Mouse (Mus musculus) MEL (cell line): ENCODE results near the gene Blm. TPM values are rescaled to one million over a fixed set of nuclear protein-coding genes. Genes with fewer than 3 reads are reported as not detected.

Source experiments
- DNase-seq: peaks from one replicate; pipeline ENCODE4 v3.0.0; 2011; ENCODE audit warnings: low read depth, low spot score
- H3K27ac ChIP-seq: 2 replicates; pipeline ENCODE4 v1.5.1; 2012; ENCODE audit warnings: low read depth, mild to moderate bottlenecking, control low read depth, low read length, moderate library complexity; ENCODE audit not compliant: control insufficient read depth
- H3K27me3 ChIP-seq, 2 experiments: fragments of 150-350 bp in 1 of 2; sonication (generic) in 1 of 2; 2 replicates each; pipeline ENCODE4 v1.6.1; 2012; ENCODE audit warnings: low read length in 2 of 2, mild to moderate bottlenecking in 2 of 2, improper control_type of control experiment in 1 of 2, moderate library complexity in 1 of 2; ENCODE audit not compliant: insufficient read depth in 2 of 2, control insufficient read depth in 1 of 2
- H3K36me3 ChIP-seq, 2 experiments: 2 replicates each; pipeline ENCODE4 v1.6.1; 2012 to 2014; ENCODE audit warnings: low read length in 2 of 2, improper control_type of control experiment in 1 of 2, inconsistent platforms in 1 of 2, mild to moderate bottlenecking in 1 of 2; ENCODE audit not compliant: insufficient read depth in 2 of 2, control insufficient read depth in 1 of 2
- H3K4me1 ChIP-seq, 2 experiments: fragments of 150-350 bp in 1 of 2; sonication (generic) in 1 of 2; 2 replicates each; pipeline ENCODE4 v1.6.1; 2012; ENCODE audit warnings: low read length in 2 of 2, improper control_type of control experiment in 1 of 2, mild to moderate bottlenecking in 1 of 2; ENCODE audit not compliant: insufficient read depth in 2 of 2, control insufficient read depth in 1 of 2
- H3K4me3 ChIP-seq, 2 experiments: fragments of 150-350 bp in 1 of 2; sonication (generic) in 1 of 2; 2 replicates each; pipeline ENCODE4 v1.5.1; 2012; ENCODE audit warnings: low read depth in 2 of 2, low read length in 2 of 2, mild to moderate bottlenecking in 2 of 2, moderate library complexity in 2 of 2, control low read depth in 1 of 2, improper control_type of control experiment in 1 of 2; ENCODE audit not compliant: control insufficient read depth in 1 of 2, insufficient read depth in 1 of 2
- H3K79me2 ChIP-seq: 2 replicates; pipeline ENCODE4 v1.6.1; 2012; ENCODE audit warnings: mild to moderate bottlenecking, low read length, moderate library complexity; ENCODE audit not compliant: control insufficient read depth, poor library complexity, insufficient read depth
- H3K9ac ChIP-seq: 2 replicates; pipeline ENCODE4 v1.6.1; 2012; ENCODE audit warnings: low read depth, mild to moderate bottlenecking, control low read depth, low read length, moderate library complexity; ENCODE audit not compliant: control insufficient read depth, poor library complexity, severe bottlenecking
- H3K9me3 ChIP-seq: fragments of 150-350 bp; sonication (generic); replicated peaks from 2 replicates; pipeline ENCODE4 v1.6.1; 2012; ENCODE audit warnings: mild to moderate bottlenecking, low read length, improper control_type of control experiment, moderate library complexity; ENCODE audit not compliant: insufficient read depth
- BHLHE40 ChIP-seq: IDR thresholded peaks from 2 replicates; pipeline ENCODE4 v1.6.1; 2012; ENCODE audit warnings: low read depth, mild to moderate bottlenecking, inconsistent platforms, low read length, improper control_type of control experiment, borderline replicate concordance
- CHD1 ChIP-seq: IDR thresholded peaks from 2 replicates; pipeline ENCODE4 v1.6.1; 2012; ENCODE audit warnings: low read depth, mild to moderate bottlenecking, inconsistent platforms, low read length, improper control_type of control experiment
- CHD2 ChIP-seq: IDR thresholded peaks from 2 replicates; pipeline ENCODE4 v1.6.1; 2011; ENCODE audit warnings: low read length, improper control_type of control experiment
- CTCF ChIP-seq, 3 experiments: IDR thresholded peaks in 2 of 3; conservative IDR thresholded peaks in 1 of 3; 2 replicates each; pipeline ENCODE4 v1.5.1; 2011 to 2012; ENCODE audit warnings: low read length in 3 of 3, low read depth in 2 of 3, mild to moderate bottlenecking in 2 of 3, improper control_type of control experiment in 1 of 3, inconsistent platforms in 1 of 3, mixed read lengths in 1 of 3, moderate library complexity in 1 of 3; ENCODE audit not compliant: control insufficient read depth in 1 of 3, insufficient read depth in 1 of 3, poor library complexity in 1 of 3, severe bottlenecking in 1 of 3
- ELF1 ChIP-seq: IDR thresholded peaks from 2 replicates; pipeline ENCODE4 v1.6.1; 2014; ENCODE audit warnings: low read depth, mild to moderate bottlenecking, inconsistent platforms, low read length, improper control_type of control experiment, moderate library complexity
- EP300 ChIP-seq, 2 experiments: IDR thresholded peaks; 2 replicates each; pipeline ENCODE4 v1.6.1; 2011; ENCODE audit warnings: improper control_type of control experiment in 2 of 2, low read length in 2 of 2, low read depth in 1 of 2, mild to moderate bottlenecking in 1 of 2
- ETS1 ChIP-seq: IDR thresholded peaks from 2 replicates; pipeline ENCODE4 v1.6.1; 2012; ENCODE audit warnings: low read depth, mild to moderate bottlenecking, inconsistent platforms, low read length, improper control_type of control experiment, moderate library complexity
- GATA1 ChIP-seq: IDR thresholded peaks from 2 replicates; pipeline ENCODE4 v1.6.1; 2011; ENCODE audit warnings: low read depth, low read length, improper control_type of control experiment
- JUND ChIP-seq: IDR thresholded peaks from 2 replicates; pipeline ENCODE4 v1.6.1; 2011; ENCODE audit warnings: low read depth, mild to moderate bottlenecking, improper control_type of control experiment, low read length
- KAT2A ChIP-seq: conservative IDR thresholded peaks from 2 replicates; pipeline ENCODE4 v1.6.1; 2012; ENCODE audit warnings: low read depth, low read length, improper control_type of control experiment, inconsistent platforms
- MAZ ChIP-seq: IDR thresholded peaks from 2 replicates; pipeline ENCODE4 v1.6.1; 2012; ENCODE audit warnings: low read depth, mild to moderate bottlenecking, inconsistent platforms, low read length, improper control_type of control experiment
- MEF2A ChIP-seq: IDR thresholded peaks from 2 replicates; pipeline ENCODE4 v1.6.1; 2014; ENCODE audit warnings: low read depth, mild to moderate bottlenecking, inconsistent platforms, low read length, improper control_type of control experiment; ENCODE audit not compliant: poor library complexity, insufficient replicate concordance, severe bottlenecking; ENCODE audit errors: extremely low read depth
- MXI1 ChIP-seq: IDR thresholded peaks from 2 replicates; pipeline ENCODE4 v1.6.1; 2011; ENCODE audit warnings: mild to moderate bottlenecking, low read depth, low read length, improper control_type of control experiment
- MYB ChIP-seq: IDR thresholded peaks from 2 replicates; pipeline ENCODE4 v1.6.1; 2011; ENCODE audit warnings: mild to moderate bottlenecking, low read depth, low read length, improper control_type of control experiment
- MYC ChIP-seq: IDR thresholded peaks from 2 replicates; pipeline ENCODE4 v1.6.1; 2011; ENCODE audit warnings: low read depth, mild to moderate bottlenecking, low read length, improper control_type of control experiment, moderate library complexity
- NELFE ChIP-seq: IDR thresholded peaks from 2 replicates; pipeline ENCODE4 v1.6.1; 2011; ENCODE audit warnings: low read depth, low read length, improper control_type of control experiment
- NRF1 ChIP-seq: IDR thresholded peaks from 2 replicates; pipeline ENCODE4 v1.6.1; 2014; ENCODE audit warnings: low read depth, mild to moderate bottlenecking, inconsistent platforms, low read length, improper control_type of control experiment, moderate library complexity; ENCODE audit not compliant: poor library complexity, insufficient read depth, severe bottlenecking
- POLR2A ChIP-seq, 2 experiments: IDR thresholded peaks; 2 replicates each; pipeline ENCODE4 v1.6.1; 2011 to 2012; ENCODE audit warnings: low read length in 2 of 2, mild to moderate bottlenecking in 2 of 2, control low read depth in 1 of 2, improper control_type of control experiment in 1 of 2, low read depth in 1 of 2, moderate library complexity in 1 of 2; ENCODE audit not compliant: control insufficient read depth in 1 of 2, insufficient read depth in 1 of 2, poor library complexity in 1 of 2
- POLR2AphosphoS2 ChIP-seq: IDR thresholded peaks from 2 replicates; pipeline ENCODE4 v1.6.1; 2011; ENCODE audit warnings: low read length, improper control_type of control experiment
- POLR2AphosphoS5 ChIP-seq: IDR thresholded peaks from 2 replicates; pipeline ENCODE4 v1.6.1; 2012; ENCODE audit warnings: low read depth, borderline replicate concordance, mild to moderate bottlenecking, inconsistent platforms, low read length, moderate library complexity, mixed read lengths
- RCOR1 ChIP-seq: IDR thresholded peaks from 2 replicates; pipeline ENCODE4 v1.6.1; 2012; ENCODE audit warnings: low read depth, mild to moderate bottlenecking, inconsistent platforms, low read length, improper control_type of control experiment
- SIN3A ChIP-seq: IDR thresholded peaks from 2 replicates; pipeline ENCODE4 v1.6.1; 2012; ENCODE audit warnings: low read length, improper control_type of control experiment, inconsistent platforms
- TAL1 ChIP-seq: IDR thresholded peaks from 2 replicates; pipeline ENCODE4 v1.6.1; 2012; ENCODE audit warnings: mild to moderate bottlenecking, inconsistent platforms, low read length, moderate library complexity, mixed read lengths
- TBP ChIP-seq: IDR thresholded peaks from 2 replicates; pipeline ENCODE4 v1.8.0; 2011; ENCODE audit warnings: low read depth, low read length, improper control_type of control experiment
- TCF12 ChIP-seq: IDR thresholded peaks from 2 replicates; pipeline ENCODE4 v1.6.1; 2014; ENCODE audit warnings: low read depth, mild to moderate bottlenecking, inconsistent platforms, low read length, improper control_type of control experiment, moderate library complexity
- UBTF ChIP-seq: IDR thresholded peaks from 2 replicates; pipeline ENCODE4 v1.6.1; 2012; ENCODE audit warnings: low read depth, mild to moderate bottlenecking, inconsistent platforms, low read length, improper control_type of control experiment, moderate library complexity, borderline replicate concordance; ENCODE audit not compliant: insufficient read depth
- USF1 ChIP-seq: IDR thresholded peaks from 2 replicates; pipeline ENCODE4 v1.6.1; 2014; ENCODE audit warnings: low read depth, mild to moderate bottlenecking, inconsistent platforms, low read length, improper control_type of control experiment, moderate library complexity
- USF2 ChIP-seq, 2 experiments: IDR thresholded peaks; 2 replicates each; pipeline ENCODE4 v1.6.1; 2011 to 2012; ENCODE audit warnings: improper control_type of control experiment in 2 of 2, low read length in 2 of 2, borderline replicate concordance in 1 of 2, inconsistent platforms in 1 of 2, low read depth in 1 of 2, mild to moderate bottlenecking in 1 of 2; ENCODE audit not compliant: insufficient read depth in 1 of 2
- ZC3H11A ChIP-seq: IDR thresholded peaks from 2 replicates; pipeline ENCODE4 v1.6.1; 2012; ENCODE audit warnings: low read depth, mild to moderate bottlenecking, inconsistent platforms, low read length, improper control_type of control experiment
- ZMIZ1 ChIP-seq: IDR thresholded peaks from 2 replicates; pipeline ENCODE4 v1.6.1; 2012; ENCODE audit warnings: low read depth, mild to moderate bottlenecking, inconsistent platforms, low read length, improper control_type of control experiment, moderate library complexity
- ZNF384 ChIP-seq: IDR thresholded peaks from 2 replicates; pipeline ENCODE4 v1.6.1; 2012; ENCODE audit warnings: low read depth, mild to moderate bottlenecking, inconsistent platforms, low read length, improper control_type of control experiment
- polyA plus RNA-seq, 2 experiments: library from polyadenylated mRNA; stranded (reverse) in 1 of 2; unstranded in 1 of 2; fragments of >175 nt in 1 of 2; fragments of >200 nt in 1 of 2; gene quantifications; 2 replicates each; pipeline versions ENCODE4 v1.2.1 to v1.2.4; 2012; ENCODE audit warnings: low replicate concordance in 2 of 2, low read depth in 1 of 2; ENCODE audit not compliant: insufficient read length in 2 of 2, insufficient read depth in 1 of 2, missing spikeins in 1 of 2
- total RNA-seq: library from RNA; depleted of rRNA; stranded (reverse); fragments of 300-350 nt; gene quantifications from 2 replicates; pipeline ENCODE4 v1.2.3, GENCODE M21; 2012

The Blm gene
- total and polyA plus RNA-seq, 3 experiments = 28.5 to 83.8 (median 52.0) TPM

- H3K9me3 ChIP-seq = no peaks in the 10 kb centered on the region
- H3K27me3 ChIP-seq = no peaks in the 10 kb centered on the region
- no peak; a peak in 1 of 4 replicates for TF ChIP-seq POLR2A (IDR thresholded peaks at IDR 0.05; ENCODE audit: control insufficient read depth in 1 of 2, insufficient read depth in 1 of 2, low read depth in 1 of 2, low read length in 2 of 2, poor library complexity in 1 of 2)
- TF ChIP-seq MXI1 = peak; percentile 37; the same call in 1 of the 2 replicates
- no peak for TF ChIP-seq CTCF (IDR thresholded peaks at IDR 0.05 in 2 of 3, conservative IDR thresholded peaks at IDR 0.05 in 1 of 3; ENCODE audit: control insufficient read depth in 1 of 3, insufficient read depth in 1 of 3, low read depth in 2 of 3, low read length in 3 of 3, poor library complexity in 1 of 3, severe bottlenecking in 1 of 3)
- TF ChIP-seq EP300 (IDR thresholded peaks at IDR 0.05; ENCODE audit: low read depth in 1 of 2, low read length in 2 of 2) = peak; percentile 95 to 98
- no peak for TF ChIP-seq POLR2AphosphoS2
- no peak for TF ChIP-seq CHD1
- no peak for TF ChIP-seq UBTF
- TF ChIP-seq ZC3H11A = no peak
- TF ChIP-seq POLR2AphosphoS5 = no peak
- peak; percentile 89 for TF ChIP-seq MYB
- no peak for TF ChIP-seq ELF1
- peak; percentile 56; the same call in 1 of the 2 replicates for TF ChIP-seq SIN3A
- no peak for TF ChIP-seq CHD2
- TF ChIP-seq GATA1 = peak; percentile 80; the same call in 1 of the 2 replicates
- TF ChIP-seq JUND = peak; percentile 86; the same call in 1 of the 2 replicates
- no peak; the same call in 1 of the 2 replicates for TF ChIP-seq MEF2A
- TF ChIP-seq ZNF384 = no peak
- TF ChIP-seq NELFE = no peak
- no peak for TF ChIP-seq MAZ
- TF ChIP-seq KAT2A = no peak
- TF ChIP-seq USF1 = no peak
- TF ChIP-seq TBP = 0 out of 2 replicates have a peak, but pooled peaks have one; percentile 11
- TF ChIP-seq TAL1 = peak; percentile 84
- no peak for TF ChIP-seq NRF1
- no peak for TF ChIP-seq USF2 (IDR thresholded peaks at IDR 0.05; ENCODE audit: borderline replicate concordance in 1 of 2, insufficient read depth in 1 of 2, low read depth in 1 of 2, low read length in 2 of 2)
- TF ChIP-seq TCF12 = peak; percentile 85
- TF ChIP-seq ZMIZ1 = no peak
- TF ChIP-seq BHLHE40 = no peak
- TF ChIP-seq ETS1 = peak; percentile 89
- no peak for TF ChIP-seq MYC
- TF ChIP-seq RCOR1 = peak; percentile 59; the same call in 1 of the 2 replicates
- H3K4me3 ChIP-seq = no peak overlapping the region
- peaks cover 17 to 53% of the 10 kb centered on the region in 2 experiments for H3K36me3 ChIP-seq
- DNase-seq = peak; percentile 84
- no peak overlapping the region for H3K9ac ChIP-seq
- peaks cover 21 to 27% of the 10 kb centered on the region in 2 experiments for H3K4me1 ChIP-seq
- no peaks in the 10 kb centered on the region for H3K79me2 ChIP-seq
- H3K27ac ChIP-seq = peak overlapping the region; percentile 90
Measured at GRCm38 (mm10) chr7:80495210-80495609, 39.7 kb downstream of the Blm start.
